Mouse (Mus musculus) kidney, embryonic 14.5 days (tissue): ENCODE results near the gene Epb41. TPM values are rescaled to one million over a fixed set of nuclear protein-coding genes. Genes with fewer than 3 reads are reported as not detected.
A peak's percentile ranks its signal among the peaks of the same experiment; 100 is the strongest.

Source experiments
- ATAC-seq: fragments of 200-750 bp; cut with Nextera tagmentation; 2 replicates; pipeline ENCODE4 v1.8.0; 2017; ENCODE audit warnings: moderate number of reproducible peaks, mild to moderate bottlenecking, moderate TSS enrichment, moderate library complexity; ENCODE audit not compliant: low FRiP score, low TSS enrichment
- H3K27ac ChIP-seq: fragments of 300-500 bp; sonication (generic); 2 replicates; pipeline ENCODE4 v1.5.1; 2014; ENCODE audit warnings: low read depth, mild to moderate bottlenecking, low read length, moderate library complexity, mixed read lengths
- H3K27me3 ChIP-seq: fragments of 300-500 bp; sonication (generic); 2 replicates; pipeline ENCODE4 v1.6.1; 2014; ENCODE audit warnings: mild to moderate bottlenecking, low read length; ENCODE audit not compliant: control insufficient read depth, insufficient read depth
- H3K36me3 ChIP-seq: fragments of 300-500 bp; sonication (generic); 2 replicates; pipeline ENCODE4 v1.6.1; 2014; ENCODE audit warnings: low read length, mixed read lengths; ENCODE audit not compliant: control insufficient read depth, insufficient read depth
- H3K4me1 ChIP-seq: fragments of 300-500 bp; sonication (generic); 2 replicates; pipeline ENCODE4 v1.6.1; 2014; ENCODE audit warnings: low read length, mixed read lengths; ENCODE audit not compliant: control insufficient read depth, insufficient read depth
- H3K4me2 ChIP-seq: fragments of 300-500 bp; sonication (generic); replicated peaks from 2 replicates; pipeline ENCODE4 v1.6.1; 2014; ENCODE audit warnings: low read depth, mild to moderate bottlenecking, low read length
- H3K4me3 ChIP-seq: fragments of 300-500 bp; sonication (generic); 2 replicates; pipeline ENCODE4 v1.5.1; 2014; ENCODE audit warnings: mild to moderate bottlenecking, low read length
- H3K9ac ChIP-seq: fragments of 300-500 bp; sonication (generic); 2 replicates; pipeline ENCODE4 v1.6.1; 2014; ENCODE audit warnings: low read depth, mild to moderate bottlenecking, low read length, moderate library complexity
- H3K9me3 ChIP-seq: fragments of 300-500 bp; sonication (generic); 2 replicates; pipeline ENCODE4 v1.6.1; 2016; ENCODE audit warnings: low read length; ENCODE audit not compliant: control insufficient read depth
- WGBS: fragments of 180-500 bp; shearing (Covaris S2); extraction: QIAGEN DNeasy Blood & Tissue Kit; methylation state at CpG from one replicate; pipeline ENCODE4 v1.1.7; 2014; 5-methylcytosine and 5-hydroxymethylcytosine counted together
- polyA plus RNA-seq: library from polyadenylated mRNA; unstranded; fragments of >200 nt; fragmentation: Nextera tagmentation; extraction: Ambion mirVana; gene quantifications from 2 replicates; pipeline ENCODE4 v1.2.1, GENCODE M21; 2014

Gene Epb41
- polyA plus RNA-seq, 1 experiment from 2014 or later, result 78.5 TPM

DNA sequence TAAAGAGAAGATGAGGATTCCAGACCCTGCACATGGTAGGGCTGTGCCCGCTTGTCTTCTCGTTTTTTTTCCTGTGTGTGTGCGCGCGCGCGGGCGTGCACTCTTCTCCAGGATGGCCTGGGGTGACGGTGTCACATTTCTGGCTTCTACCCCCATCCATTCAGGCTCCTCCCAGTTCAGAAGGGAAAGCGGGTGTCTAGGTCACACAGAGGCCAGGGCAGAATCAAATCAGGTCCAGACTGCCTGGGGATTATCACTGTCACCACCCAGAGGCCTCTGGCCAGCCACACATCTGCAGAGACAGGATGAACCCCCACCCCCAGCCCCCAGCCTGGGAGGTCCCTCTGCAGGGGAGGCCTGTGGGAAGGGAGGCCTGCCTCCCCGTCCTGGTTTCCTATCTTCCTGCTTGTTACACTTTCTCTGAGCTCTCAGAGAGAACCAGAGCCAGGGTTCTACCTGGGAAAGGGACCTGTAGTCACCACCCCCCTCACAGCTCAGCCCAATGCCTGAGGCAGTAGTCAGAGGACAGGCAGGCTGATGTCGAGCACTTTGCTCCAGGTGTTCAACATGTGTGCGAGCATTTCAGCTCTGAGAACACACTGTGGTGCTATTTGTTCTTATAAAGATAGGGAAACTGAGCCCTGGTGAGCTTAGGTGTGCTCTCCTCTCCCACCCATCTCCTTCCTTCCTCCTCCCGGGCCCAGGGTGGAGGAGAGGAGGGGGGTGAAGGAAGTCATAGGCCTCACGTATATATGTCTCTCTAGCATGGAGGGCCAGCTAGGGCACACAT lies 156.2 kb downstream of the Epb41 start:
- Histone ChIP-seq H3K9me3 (no peaks in the 10 kb centered on the region), H3K9ac (peak overlapping the region; percentile 18; the same call in 1 of the 2 replicates), H3K4me2 (no peak overlapping the region; the same call in 1 of the 2 replicates), H3K36me3 (peaks cover 4% of the 10 kb centered on the region; the same call in 1 of the 2 replicates), H3K4me3 (no peak overlapping the region), H3K27ac (peak overlapping the region; percentile 73), H3K27me3 (peaks cover 27% of the 10 kb centered on the region), H3K4me1 (peaks cover 58% of the 10 kb centered on the region)
- WGBS, result 11% methylated on average over 15 of the region's 15 CpGs
- peak; percentile 22 for ATAC-seq

DNA sequence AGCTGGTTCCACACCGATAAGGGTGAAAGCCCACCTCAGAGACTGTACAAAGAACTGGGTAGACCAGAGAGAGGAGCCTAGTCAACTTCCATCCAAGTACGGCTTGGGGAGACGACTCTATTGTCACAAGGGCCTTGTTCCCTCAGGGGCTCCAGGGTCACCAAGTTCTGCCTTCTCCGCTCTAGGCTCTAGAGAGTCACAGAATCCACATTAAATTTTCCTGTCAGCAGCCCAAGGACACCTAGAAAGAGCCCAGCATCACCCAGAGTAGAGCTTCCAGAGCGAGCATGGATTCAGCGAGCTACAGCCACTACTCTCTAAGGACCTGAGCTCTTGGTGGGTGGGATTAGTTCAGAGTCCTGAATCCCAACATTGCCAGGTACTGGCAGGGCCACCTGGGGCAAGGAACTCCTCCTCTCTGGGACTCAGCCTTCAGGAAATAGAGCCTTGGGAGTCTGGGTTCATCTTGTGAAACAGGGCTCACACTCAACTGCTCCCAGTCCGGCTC lies 157.0 kb downstream of the Epb41 start:
- Histone ChIP-seq H3K4me2 (no peak overlapping the region), H3K9ac (no peak overlapping the region), H3K4me1 (peaks cover 65% of the 10 kb centered on the region), H3K27ac (peak overlapping the region; percentile 73), H3K9me3 (no peaks in the 10 kb centered on the region), H3K36me3 (0 out of 2 replicates have a peak, but pooled peaks cover 2% of the 10 kb centered on the region), H3K27me3 (peaks cover 24% of the 10 kb centered on the region), H3K4me3 (no peak overlapping the region)
- ATAC-seq, result no peak
- WGBS, result 54% methylated on average over 7 of the region's 7 CpGs

DNA sequence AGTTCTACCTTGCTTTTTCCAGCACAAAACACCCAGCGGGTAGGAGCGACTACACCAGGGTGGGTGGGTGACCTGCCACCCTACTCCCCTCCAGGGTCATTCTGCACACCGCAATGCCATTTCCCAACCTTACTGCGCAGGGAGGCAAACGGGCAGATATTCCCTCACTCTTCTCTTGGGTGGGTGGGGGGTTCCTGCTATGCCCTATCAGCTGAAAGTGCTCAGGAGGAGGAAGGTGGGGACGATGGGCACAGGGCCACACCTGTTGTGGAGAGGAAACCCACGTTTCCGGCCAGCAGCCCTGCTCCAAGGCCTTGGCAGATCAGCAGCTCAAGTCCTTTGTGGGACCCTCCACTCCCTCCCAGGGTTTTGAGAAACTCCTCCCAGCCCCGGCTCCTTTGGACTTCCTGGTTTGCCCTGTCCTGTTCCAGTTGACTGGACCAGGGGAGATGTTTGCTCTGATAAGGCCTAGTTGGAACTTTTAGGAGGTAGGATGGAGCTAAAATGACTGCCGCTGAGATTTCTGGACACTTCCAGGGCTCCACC lies 158.0 kb downstream of the Epb41 start:
- WGBS, result 67% methylated on average over 10 of the region's 10 CpGs
- Histone ChIP-seq H3K27ac (peak overlapping the region; percentile 62), H3K4me1 (peaks cover 66% of the 10 kb centered on the region), H3K4me2 (no peak overlapping the region), H3K36me3 (no peaks in the 10 kb centered on the region), H3K9ac (no peak overlapping the region), H3K27me3 (peaks cover 16% of the 10 kb centered on the region), H3K9me3 (no peaks in the 10 kb centered on the region), H3K4me3 (no peak overlapping the region)
- no peak for ATAC-seq

DNA sequence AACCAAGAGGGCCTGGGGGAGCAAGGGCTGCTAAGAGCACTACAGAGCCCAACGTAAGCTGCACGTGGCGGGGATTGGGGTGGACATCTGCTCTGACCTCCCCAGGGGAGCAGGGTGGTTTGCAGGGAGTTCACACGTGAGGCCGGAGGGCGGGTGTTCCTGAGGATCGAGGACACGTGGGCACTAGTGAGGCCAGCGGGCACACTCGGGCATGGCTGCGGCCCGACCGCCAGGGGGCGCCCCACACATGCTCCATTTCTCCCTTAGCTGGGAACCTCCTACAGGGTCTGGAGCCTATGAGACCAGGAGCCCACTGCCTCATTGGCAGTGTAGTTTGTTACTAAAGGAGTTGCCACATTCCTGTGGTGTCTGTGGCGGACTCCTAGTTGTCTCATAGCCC lies 158.7 kb downstream of the Epb41 start:
- WGBS, result 8% methylated on average over 15 of the region's 15 CpGs
- Histone ChIP-seq H3K9me3 (no peaks in the 10 kb centered on the region), H3K9ac (no peak overlapping the region), H3K4me2 (no peak overlapping the region), H3K27ac (0 out of 2 replicates have a peak overlapping the region, but pooled peaks have one; percentile 62), H3K36me3 (no peaks in the 10 kb centered on the region), H3K4me3 (no peak overlapping the region), H3K4me1 (peaks cover 66% of the 10 kb centered on the region), H3K27me3 (peaks cover 10% of the 10 kb centered on the region)
- ATAC-seq, result no peak

DNA sequence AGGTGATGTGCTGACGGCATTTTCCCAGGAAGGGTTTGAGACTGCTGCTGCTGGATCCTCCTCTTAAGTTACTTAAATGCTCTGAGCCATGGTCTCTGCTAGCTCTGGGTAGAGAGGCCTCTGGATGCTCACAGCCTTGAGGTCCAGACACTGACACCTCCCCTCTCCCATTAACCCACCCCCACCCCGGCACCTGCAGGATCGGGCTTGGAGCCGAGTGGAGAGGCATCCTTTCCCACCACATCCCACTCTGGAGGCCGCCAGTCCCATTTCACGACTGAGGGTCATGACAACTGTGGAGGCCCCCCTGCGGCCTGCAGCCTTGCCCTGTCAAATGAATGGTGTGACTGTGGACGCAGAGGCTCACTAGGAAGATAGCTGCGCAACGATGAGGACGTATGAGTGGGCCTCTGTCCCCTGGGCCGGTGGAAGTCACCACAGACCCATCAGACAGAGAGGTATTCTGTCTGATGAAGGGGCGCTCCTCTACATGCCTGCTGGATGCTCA lies 159.2 kb downstream of the Epb41 start:
- peak overlapping the region; percentile 23; the same call in 1 of the 2 replicates for H3K4me3 ChIP-seq
- 0 out of 2 replicates have a peak overlapping the region, but pooled peaks have one; percentile 23 for H3K9ac ChIP-seq
- WGBS, result 19% methylated on average over 13 of the region's 13 CpGs
- H3K4me1 ChIP-seq, result peaks cover 62% of the 10 kb centered on the region
- peak overlapping the region; percentile 30; the same call in 1 of the 2 replicates for H3K27ac ChIP-seq
- ATAC-seq, result no peak; the same call in 1 of the 2 replicates
- no peaks in the 10 kb centered on the region for H3K9me3 ChIP-seq
- peaks cover 10% of the 10 kb centered on the region for H3K27me3 ChIP-seq
- peak overlapping the region; percentile 54 for H3K4me2 ChIP-seq
- no peaks in the 10 kb centered on the region for H3K36me3 ChIP-seq

DNA sequence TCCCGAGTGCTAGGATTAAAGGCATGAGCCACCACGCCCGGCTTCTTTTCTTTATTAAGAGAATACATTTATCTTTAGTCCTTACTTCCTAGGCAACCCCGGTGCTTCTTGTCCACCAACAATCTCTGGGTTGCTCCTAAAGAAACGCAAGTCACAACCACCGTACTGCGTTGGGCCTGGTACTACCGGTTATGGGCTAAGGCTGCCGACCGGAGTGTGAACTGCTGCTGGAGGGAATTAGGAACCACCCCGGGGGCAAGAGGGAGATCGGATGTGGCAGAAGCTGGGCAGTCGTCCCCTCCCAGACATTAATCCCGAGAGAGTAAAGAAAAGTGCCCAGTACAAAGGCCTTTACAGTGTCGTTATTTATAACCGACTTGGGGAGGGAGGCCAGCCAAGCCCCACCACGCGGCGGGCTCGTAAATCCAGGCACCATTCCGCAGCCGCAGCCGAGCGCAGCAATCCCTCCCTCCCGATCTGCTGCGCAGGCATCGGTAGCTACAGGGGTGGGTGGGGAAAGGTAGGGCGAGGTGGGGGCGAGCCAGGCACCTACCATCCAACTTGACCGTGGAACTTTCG lies 160.1 kb downstream of the Epb41 start:
- H3K4me3 ChIP-seq, result peak overlapping the region; percentile 23
- ATAC-seq, result peak; percentile 47; the same call in 1 of the 2 replicates
- WGBS, result 1% methylated on average over 31 of the region's 31 CpGs
- peak overlapping the region; percentile 23; the same call in 1 of the 2 replicates for H3K9ac ChIP-seq
- H3K4me1 ChIP-seq, result peaks cover 67% of the 10 kb centered on the region
- peak overlapping the region; percentile 54 for H3K4me2 ChIP-seq
- H3K27me3 ChIP-seq, result peaks cover 10% of the 10 kb centered on the region
- H3K27ac ChIP-seq, result peak overlapping the region; percentile 78; the same call in 1 of the 2 replicates
- H3K9me3 ChIP-seq, result no peaks in the 10 kb centered on the region
- no peaks in the 10 kb centered on the region for H3K36me3 ChIP-seq

DNA sequence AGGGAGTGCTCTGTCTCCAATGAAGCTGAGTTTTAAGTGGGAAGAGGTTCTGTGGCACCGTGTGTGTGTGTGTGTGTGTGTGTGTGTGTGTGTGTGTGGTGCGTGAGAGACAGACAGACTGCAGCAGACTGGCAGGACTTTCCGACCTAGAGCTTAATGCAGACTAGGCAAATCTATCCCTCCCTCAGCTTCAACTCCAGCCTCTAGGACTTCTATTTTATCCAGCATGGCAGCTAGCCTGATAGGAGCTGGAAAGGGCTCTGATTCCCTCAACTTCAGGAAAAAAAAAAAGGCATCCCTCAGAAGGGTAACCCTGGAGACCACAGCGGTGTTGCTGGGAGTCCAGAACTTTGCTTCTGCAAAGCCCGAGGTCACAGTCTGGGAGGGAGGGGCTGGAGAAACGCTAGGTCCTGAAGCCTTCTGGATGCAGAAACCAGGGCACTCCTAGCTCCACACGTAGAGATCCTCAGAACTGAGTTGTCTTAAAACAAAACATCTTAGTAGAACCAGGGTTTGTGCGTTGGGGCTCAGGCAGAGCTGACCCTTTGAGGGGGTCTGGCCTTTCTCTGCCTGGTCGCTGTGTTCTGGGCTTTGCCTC lies 161.0 kb downstream of the Epb41 start:
- Histone ChIP-seq H3K4me1 (peaks cover 60% of the 10 kb centered on the region), H3K27ac (no peak overlapping the region), H3K4me2 (no peak overlapping the region), H3K27me3 (peaks cover 10% of the 10 kb centered on the region), H3K4me3 (no peak overlapping the region), H3K9me3 (no peaks in the 10 kb centered on the region), H3K36me3 (no peaks in the 10 kb centered on the region), H3K9ac (no peak overlapping the region)
- 5% methylated on average over 9 of the region's 9 CpGs for WGBS
- ATAC-seq, result no peak

DNA sequence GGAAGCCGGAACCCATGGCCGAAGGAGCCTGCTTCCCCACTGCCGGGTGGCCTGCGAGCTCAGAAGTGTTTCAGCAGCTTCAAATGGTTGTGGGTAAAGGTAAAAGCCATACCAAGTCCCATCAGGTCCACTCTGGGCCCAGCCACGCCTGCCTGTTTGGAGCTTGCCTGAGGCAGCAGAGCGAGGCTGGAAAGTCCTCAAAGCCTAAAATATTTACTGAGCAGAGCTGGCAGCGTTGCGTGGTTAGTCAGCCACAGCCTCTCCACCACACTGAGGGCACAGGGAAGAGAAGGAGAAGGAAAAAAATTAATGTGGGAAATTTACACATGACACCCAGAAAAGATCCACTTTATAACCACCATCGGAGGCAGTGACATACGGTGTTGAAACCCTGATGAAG lies 161.6 kb downstream of the Epb41 start:
- no peak overlapping the region for H3K27ac ChIP-seq
- H3K9ac ChIP-seq, result no peak overlapping the region
- H3K36me3 ChIP-seq, result no peaks in the 10 kb centered on the region
- peaks cover 10% of the 10 kb centered on the region for H3K27me3 ChIP-seq
- H3K4me2 ChIP-seq, result no peak overlapping the region
- 36% methylated on average over 10 of the region's 10 CpGs for WGBS
- ATAC-seq, result no peak
- no peaks in the 10 kb centered on the region for H3K9me3 ChIP-seq
- peaks cover 54% of the 10 kb centered on the region for H3K4me1 ChIP-seq
- no peak overlapping the region for H3K4me3 ChIP-seq
